8 mouse cellular contexts compared by ENCODE assay signal in genomic region chr11:20647902-20648625, GRCm38 (mm10).
DNase-seq lines count a peak whose midpoint lies in the region; ATAC-seq and TF ChIP-seq lines count a peak whose summit lies in the region.

No protein-coding gene starts in this region.

- peak overlapping the region; percentile 84 for H3K27ac ChIP-seq in forebrain, embryonic 10.5 days
- H3K27ac ChIP-seq in forebrain, embryonic 16.5 days (ENCODE audit: low read length), result no peak overlapping the region
- H3K27ac ChIP-seq in limb, embryonic 10.5 days, result peak overlapping the region; percentile 79
- H3K27ac ChIP-seq in stomach, postnatal 0 days (replicated peaks), result peak overlapping the region; percentile 45; the same call in 1 of the 2 replicates

- peaks cover 21% of the 10 kb centered on the region for H3K36me3 ChIP-seq in forebrain, embryonic 10.5 days (replicated peaks)
- H3K36me3 ChIP-seq in forebrain, embryonic 16.5 days (ENCODE audit: control insufficient read depth, insufficient read depth), result no peaks in the 10 kb centered on the region
- peaks cover 15% of the 10 kb centered on the region for H3K36me3 ChIP-seq in limb, embryonic 10.5 days
- H3K36me3 ChIP-seq in stomach, postnatal 0 days (ENCODE audit: control insufficient read depth, insufficient read depth, low read length), result peaks cover 3% of the 10 kb centered on the region; the same call in 1 of the 2 replicates

- peaks cover 93% of the 10 kb centered on the region for H3K4me1 ChIP-seq in forebrain, embryonic 10.5 days
- peaks cover 38% of the 10 kb centered on the region for H3K4me1 ChIP-seq in forebrain, embryonic 16.5 days (replicated peaks; ENCODE audit: control insufficient read depth, insufficient read depth, low read length)
- peaks cover 71% of the 10 kb centered on the region for H3K4me1 ChIP-seq in limb, embryonic 10.5 days
- peaks cover 2% of the 10 kb centered on the region; the same call in 1 of the 2 replicates for H3K4me1 ChIP-seq in stomach, postnatal 0 days (replicated peaks; ENCODE audit: control insufficient read depth, insufficient read depth)

- TF ChIP-seq CTCF in stomach, postnatal 0 days (IDR thresholded peaks at IDR 0.05; ENCODE audit: low read depth), result no peak

- 48% methylated on average over 19 of the region's 19 CpGs for WGBS in forebrain, embryonic 10.5 days
- WGBS in forebrain, embryonic 16.5 days, result 63% methylated on average over 19 of the region's 19 CpGs
- WGBS in limb, embryonic 10.5 days, result 50% methylated on average over 19 of the region's 19 CpGs
- WGBS in stomach, postnatal 0 days, result 46% methylated on average over 19 of the region's 19 CpGs

- no peak overlapping the region for H3K9ac ChIP-seq in forebrain, embryonic 16.5 days (replicated peaks; ENCODE audit: low read depth, low read length)
- H3K9ac ChIP-seq in stomach, postnatal 0 days (ENCODE audit: low read length), result no peak overlapping the region

- no peak for DNase-seq in forebrain, embryonic 10.5 days (ENCODE audit: extremely low spot score, low spot score)
- DNase-seq in urinary bladder, adult 18-20 months (ENCODE audit: low spot score in 2 of 2), result peak; percentile 45 to 53
- DNase-seq in urinary bladder, postnatal 10 days (ENCODE audit: low spot score), result no peak
- peak; percentile 57 for DNase-seq in limb, embryonic 10.5 days (ENCODE audit: low spot score)
- no peak for DNase-seq in stomach, postnatal 0 days (ENCODE audit: low spot score)
- DNase-seq in frontal cortex, postnatal 25 days (ENCODE audit: low spot score in 2 of 2), result no peak
- DNase-seq in cerebellum, adult 8-10 months, result no peak

- H3K4me2 ChIP-seq in forebrain, embryonic 16.5 days (ENCODE audit: low read length), result no peak overlapping the region
- no peak overlapping the region for H3K4me2 ChIP-seq in stomach, postnatal 0 days (replicated peaks; ENCODE audit: low read depth)

- no peak for TF ChIP-seq EP300 in stomach, postnatal 0 days (optimal IDR thresholded peaks at IDR 0.05)

- 0 out of 2 replicates have a peak overlapping the region, but pooled peaks have one; percentile 10 for H3K4me3 ChIP-seq in forebrain, embryonic 10.5 days
- H3K4me3 ChIP-seq in forebrain, embryonic 16.5 days (replicated peaks; ENCODE audit: low read length), result no peak overlapping the region
- peak overlapping the region; percentile 15; the same call in 1 of the 2 replicates for H3K4me3 ChIP-seq in limb, embryonic 10.5 days
- H3K4me3 ChIP-seq in stomach, postnatal 0 days (ENCODE audit: low read depth, low read length), result no peak overlapping the region

- no peaks in the 10 kb centered on the region for H3K9me3 ChIP-seq in forebrain, embryonic 10.5 days
- no peaks in the 10 kb centered on the region for H3K9me3 ChIP-seq in forebrain, embryonic 16.5 days (ENCODE audit: control insufficient read depth, low read length)
- no peaks in the 10 kb centered on the region for H3K9me3 ChIP-seq in limb, embryonic 10.5 days (replicated peaks)
- H3K9me3 ChIP-seq in stomach, postnatal 0 days (ENCODE audit: control insufficient read depth, low read length), result no peaks in the 10 kb centered on the region

- no peaks in the 10 kb centered on the region for H3K27me3 ChIP-seq in forebrain, embryonic 10.5 days (ENCODE audit: poor library complexity, severe bottlenecking)
- H3K27me3 ChIP-seq in forebrain, embryonic 16.5 days (replicated peaks; ENCODE audit: control insufficient read depth, insufficient read depth, low read length), result no peaks in the 10 kb centered on the region
- H3K27me3 ChIP-seq in limb, embryonic 10.5 days (ENCODE audit: low read depth, poor library complexity, severe bottlenecking), result no peaks in the 10 kb centered on the region
- H3K27me3 ChIP-seq in stomach, postnatal 0 days (ENCODE audit: control insufficient read depth, insufficient read depth, low read length), result no peaks in the 10 kb centered on the region

- ATAC-seq in forebrain, embryonic 16.5 days, result no peak
- peak; percentile 76 for ATAC-seq in stomach, postnatal 0 days (ENCODE audit: low FRiP score, low TSS enrichment)

Comparison
In these comparisons a context has a peak if more than half of its experiments do, and no peak if none do; other contexts are left out.
1. DNase-seq: peak in urinary bladder, adult 18-20 months (2 of 2) and limb, embryonic 10.5 days (single experiment); none in forebrain, embryonic 10.5 days (single experiment), urinary bladder, postnatal 10 days (single experiment), stomach, postnatal 0 days (single experiment), frontal cortex, postnatal 25 days (0 of 2) and cerebellum, adult 8-10 months (single experiment).
2. H3K4me3 ChIP-seq: peak in forebrain, embryonic 10.5 days (single experiment) and limb, embryonic 10.5 days (single experiment); none in forebrain, embryonic 16.5 days (single experiment) and stomach, postnatal 0 days (single experiment).